Mouse (Mus musculus) retina, embryonic 14.5 days (tissue): ENCODE measurements at regions not wholly inside any gene's neighbourhood (a gene's known extent, or its start where the extent isn't known, plus 50 kb on each side); places are given as distances from the start of the nearest gene placed in this dataset.

Experiments used
- DNase-seq: peaks from one replicate; pipeline ENCODE4 v3.0.0-alpha.2; 2015; ENCODE audit warnings: low spot score

DNA sequence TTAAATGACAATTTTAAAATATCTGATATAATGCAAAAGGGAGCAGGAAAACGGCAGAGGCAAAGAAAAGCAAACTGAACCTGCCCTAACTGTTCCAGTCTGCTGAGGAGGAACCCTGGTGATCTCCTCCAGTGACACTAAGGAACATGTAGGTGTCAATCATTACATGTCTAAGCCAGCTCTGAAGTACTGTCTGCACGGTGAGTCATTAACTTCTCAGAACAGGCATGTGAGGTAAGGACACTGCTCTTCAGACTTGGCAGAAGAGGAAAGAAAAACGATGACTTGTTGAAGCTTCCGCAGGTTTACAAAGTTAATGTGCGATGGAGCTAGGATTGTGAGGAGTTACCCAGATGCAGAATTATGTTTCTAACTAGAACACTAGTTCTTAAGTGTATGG, 199.1 kb downstream of the Nuf2 start:
- DNase-seq = no peak

DNA sequence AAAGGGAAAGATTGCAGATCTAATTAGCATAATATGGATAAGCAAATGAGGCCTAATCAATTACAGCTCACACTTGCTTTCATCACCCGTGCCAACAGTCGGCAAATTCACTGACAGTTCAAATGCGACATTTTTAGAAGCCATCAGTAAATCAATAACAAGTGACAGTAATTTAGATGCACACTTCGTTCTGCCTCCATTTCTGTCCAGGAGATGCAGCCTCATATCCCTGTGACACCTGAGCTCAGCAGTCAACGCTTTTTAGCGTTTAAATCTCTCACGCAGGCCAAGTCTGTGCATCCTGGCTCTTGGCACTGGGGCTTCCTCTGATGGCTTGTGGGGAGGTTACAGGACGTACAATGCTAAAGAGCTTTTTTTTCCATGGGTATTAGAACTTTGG, 218.0 kb downstream of the Nuf2 start:
- DNase-seq = no peak

DNA sequence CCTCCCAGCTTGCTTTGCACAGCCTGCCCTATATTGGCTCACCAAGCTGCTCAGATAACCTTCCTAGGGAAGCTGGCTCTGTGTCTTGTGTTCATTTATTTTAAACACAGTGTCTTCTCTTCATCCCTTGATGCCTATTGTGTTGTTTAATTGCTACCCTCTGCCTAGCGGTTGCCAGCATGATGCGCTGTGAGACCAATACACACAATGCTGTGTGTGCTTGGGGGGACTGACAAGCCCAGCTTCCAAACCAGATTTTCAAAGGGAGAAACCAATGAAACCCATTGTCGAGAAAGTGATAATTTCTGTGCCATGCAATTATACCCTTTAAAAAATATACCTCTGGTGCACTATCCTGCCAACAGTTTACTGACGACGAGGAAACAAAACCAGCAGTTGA, 247.8 kb downstream of the Nuf2 start:
- DNase-seq = no peak

DNA sequence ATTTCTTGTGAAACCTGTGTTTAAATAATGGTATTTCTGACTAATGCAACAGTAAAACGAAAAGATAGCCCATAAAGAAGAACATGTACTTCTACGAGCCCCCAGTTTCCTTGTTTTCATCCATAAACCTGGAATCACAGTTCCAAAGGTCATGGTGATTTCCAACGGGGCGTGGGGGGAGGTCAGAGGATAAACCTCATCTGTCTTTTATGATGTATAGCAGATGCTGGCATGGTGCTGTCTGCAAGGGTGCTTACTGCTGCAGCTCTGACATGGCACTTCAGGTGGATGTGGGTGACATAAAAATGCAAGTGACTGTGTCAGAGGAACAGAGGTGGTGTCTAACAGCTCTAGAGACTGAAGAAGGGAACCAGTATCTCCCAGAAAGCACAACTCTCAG, 260.5 kb downstream of the Nuf2 start:
- no peak for DNase-seq

DNA sequence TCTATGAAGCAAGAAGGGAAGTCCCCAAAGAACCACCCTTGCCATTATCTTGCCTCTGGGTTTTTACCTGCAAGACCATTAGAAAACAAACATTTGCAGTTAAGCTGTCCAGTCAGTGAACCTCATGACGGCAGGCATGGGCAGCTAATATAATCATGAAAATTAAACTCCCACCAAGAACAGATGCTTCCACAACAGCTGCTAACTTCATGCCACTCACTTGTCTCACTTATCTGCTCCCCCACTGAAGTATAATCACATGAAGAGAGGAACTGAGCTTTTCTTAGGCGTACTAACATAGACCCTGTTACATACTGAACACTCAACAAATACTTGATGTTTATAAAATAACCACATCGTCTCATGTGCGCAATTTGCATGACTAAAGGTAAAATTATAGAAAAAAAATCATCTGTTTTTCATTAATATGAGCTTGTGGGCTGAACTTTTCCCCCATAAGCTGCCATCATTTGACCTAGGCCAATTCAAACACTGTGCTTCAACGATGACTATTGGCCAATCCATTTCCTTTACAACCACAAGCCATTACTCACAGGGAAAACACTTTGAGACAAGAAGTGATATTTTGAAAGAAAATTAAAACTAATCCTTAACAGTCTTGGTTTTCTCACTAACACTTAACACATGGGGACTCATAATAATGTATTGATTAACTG, 267.1 kb downstream of the Nuf2 start:
- no peak for DNase-seq

DNA sequence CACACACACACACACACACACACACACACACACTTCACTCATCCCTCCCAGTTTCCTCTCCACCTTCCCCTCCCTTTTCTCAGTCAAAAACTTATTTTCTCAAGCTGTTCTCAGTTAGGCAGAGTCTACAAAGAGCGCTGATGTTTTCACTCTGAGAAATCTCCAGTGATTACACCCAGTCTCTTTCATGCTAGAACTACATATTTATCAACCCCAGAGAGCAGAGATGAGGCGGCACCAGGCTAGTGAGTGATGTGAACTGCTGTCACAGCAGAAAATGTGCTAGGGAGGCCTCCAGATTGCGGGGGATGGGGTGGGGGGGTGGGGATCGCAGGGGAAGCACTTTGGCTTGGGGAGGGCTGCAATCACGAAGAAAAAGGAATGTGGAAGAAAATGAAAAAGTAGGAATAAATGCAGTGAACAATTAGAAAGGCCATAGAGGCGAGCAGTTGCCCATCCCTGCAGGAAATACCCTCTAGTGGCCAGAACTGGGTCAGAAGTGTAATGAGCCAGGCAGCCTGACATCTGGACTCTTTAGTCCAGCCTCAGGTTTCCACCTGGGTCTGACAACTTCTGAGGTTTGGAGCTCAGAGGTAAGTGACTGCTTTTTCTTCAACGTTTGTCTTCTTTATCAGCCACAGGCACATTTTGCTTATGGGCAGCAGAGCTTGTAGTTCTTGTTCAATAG, 276.9 kb downstream of the Nuf2 start:
- DNase-seq = peak; percentile 37

DNA sequence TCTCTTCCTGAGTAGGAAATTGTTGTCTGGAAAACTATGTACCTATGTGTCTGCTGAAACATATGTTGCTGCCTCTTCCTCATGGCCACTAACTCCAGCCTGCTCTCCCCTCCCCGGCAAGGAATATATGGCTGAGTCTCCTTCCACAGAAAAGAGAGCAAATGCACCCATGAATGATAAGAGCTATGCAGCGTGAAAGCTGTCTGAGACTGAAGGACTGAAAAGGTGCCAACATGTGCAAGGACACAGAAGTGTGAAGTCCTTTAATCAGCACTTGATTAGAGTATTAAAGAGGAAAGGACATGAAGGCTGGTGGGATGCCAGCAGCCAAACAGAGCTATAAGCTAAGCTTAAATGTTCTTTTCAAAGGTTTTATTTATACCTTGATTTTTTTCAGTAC, 279.1 kb downstream of the Nuf2 start:
- DNase-seq = no peak

DNA sequence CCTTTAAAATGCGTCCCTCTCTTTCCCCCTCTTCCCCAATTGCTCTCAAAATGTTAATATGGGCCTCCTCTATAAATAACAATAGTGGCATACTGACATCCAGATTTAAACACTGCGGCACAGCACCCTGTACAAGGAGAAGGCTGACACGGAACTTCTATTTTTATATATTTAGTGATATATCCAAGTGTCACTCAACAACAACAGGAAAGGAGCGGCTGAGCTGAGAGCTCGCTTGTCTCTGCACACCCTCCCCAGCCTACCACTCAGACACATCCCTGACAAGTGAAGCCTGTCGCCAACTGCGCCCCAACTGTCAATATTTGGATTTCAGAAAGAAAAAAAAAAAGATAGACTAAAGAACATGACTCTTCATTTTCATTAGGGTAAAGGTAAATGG, 282.2 kb downstream of the Nuf2 start:
- DNase-seq = no peak

DNA sequence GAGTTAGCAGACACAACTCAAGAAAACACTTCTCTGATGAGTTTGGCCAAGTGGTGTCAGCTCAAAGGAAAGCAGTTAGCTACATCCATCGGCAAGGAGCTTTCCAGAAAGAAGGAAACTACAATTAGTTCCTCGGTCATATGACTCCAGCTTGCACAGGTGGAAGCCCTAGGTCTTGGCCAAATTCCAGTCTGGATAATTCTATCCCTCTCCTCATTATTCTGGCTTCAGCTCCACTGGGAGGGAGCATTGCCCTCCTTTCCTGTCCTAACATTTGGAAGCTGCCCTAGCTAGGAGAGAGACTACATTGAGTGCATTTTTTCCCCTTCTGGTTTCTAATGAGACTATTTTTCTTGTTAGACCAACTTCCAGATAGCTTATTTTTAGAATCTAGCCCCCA, 290.9 kb downstream of the Nuf2 start:
- DNase-seq = no peak

DNA sequence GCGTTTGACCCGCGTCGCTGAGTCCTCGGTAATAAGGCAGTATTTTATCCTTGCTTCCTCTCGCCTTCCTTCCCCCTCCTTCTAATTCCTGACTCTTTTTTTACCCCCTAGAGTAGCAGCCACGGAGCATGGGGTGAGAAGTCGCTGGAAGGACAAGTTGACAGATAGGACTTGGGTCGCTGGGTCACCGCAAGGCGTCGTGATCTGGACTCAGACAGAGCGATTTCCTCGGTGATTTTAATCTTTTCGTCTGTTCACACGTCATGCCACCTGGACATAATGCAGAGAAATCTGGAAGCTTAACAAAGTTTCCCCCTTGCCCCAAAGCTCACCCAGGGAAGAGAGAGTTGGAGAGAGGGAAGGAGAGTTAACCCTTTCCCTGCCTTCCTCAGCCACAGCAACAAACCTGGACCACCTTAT, 292.6 kb downstream of the Nuf2 start:
- DNase-seq = peak; percentile 13

DNA sequence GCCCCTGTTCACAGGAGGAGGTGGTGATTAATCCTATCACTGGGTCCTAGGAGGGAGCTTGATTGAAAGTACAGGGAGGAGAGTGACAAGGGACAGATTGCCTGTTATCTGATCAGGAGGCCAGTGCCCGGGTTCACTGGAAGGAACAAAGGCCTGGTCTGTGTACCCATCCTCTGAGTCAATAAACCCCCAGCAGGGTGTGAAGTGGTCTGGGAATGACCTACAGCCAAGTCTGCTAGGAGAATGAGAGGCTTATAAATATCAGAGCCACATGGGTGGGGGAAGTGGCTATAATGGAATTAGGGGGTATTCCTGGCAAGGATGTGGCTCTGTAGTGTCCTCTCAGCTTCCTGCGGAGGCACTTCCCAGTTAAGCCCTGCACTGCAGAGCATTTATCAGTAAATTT, 296.0 kb downstream of the Nuf2 start:
- peak; percentile 32 for DNase-seq

DNA sequence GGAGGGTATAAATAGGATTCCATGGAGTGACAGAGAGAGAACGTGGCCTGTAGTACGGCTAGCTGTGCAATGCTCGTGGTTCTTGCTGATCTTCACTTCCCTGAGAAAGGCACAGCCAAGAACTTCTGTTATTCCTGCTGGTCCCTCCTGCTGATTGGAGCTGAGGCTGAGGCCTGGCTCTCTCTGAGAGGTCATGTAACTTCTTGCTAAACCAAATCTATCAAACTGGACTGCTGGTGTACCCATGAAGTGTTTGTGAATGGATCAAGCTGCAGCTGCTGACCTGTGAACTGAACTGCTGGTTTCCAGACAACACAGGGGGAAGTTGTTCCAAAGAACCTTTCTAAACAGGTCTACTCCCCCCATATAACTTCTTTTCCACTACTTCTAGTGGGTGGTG, 297.9 kb downstream of the Nuf2 start:
- DNase-seq = no peak

DNA sequence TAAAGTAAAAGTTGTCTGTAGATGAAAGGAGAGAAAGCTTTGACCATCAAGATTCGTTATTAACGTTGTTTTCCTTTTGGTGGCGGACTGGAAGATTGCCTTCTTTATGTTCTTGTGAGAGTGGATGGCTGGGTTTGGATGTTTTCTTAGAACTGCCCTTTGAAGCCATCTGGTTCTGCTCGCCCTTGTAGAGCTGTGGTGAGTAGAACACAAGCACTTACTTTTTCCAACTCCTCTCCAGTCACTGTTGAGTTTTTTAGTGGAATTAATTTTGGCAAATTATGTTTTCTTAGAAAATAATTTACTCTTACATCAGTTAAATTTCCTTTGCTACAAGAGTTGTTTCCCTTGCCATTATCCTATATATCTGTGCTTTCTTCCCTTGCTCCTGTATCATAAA, 301.2 kb downstream of the Nuf2 start:
- no peak for DNase-seq

DNA sequence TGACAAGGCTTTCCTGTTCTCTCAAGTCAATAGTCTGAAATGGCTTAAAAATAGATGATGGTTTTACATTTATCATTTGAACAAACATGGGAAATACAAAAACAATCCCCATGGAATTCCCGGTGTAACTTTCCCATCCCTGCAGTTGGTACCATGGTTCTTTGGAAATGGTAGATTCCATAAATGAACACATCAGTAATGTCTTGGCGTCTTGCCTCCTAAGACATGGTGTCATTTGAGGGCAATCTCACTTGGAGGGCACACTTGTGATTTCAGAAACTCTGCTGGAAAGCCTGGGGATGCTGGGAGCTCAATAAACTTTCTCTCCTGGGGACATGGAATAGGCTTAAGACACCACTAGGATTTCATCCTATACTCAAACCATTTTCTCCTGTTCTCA, 306.8 kb downstream of the Nuf2 start:
- no peak for DNase-seq

DNA sequence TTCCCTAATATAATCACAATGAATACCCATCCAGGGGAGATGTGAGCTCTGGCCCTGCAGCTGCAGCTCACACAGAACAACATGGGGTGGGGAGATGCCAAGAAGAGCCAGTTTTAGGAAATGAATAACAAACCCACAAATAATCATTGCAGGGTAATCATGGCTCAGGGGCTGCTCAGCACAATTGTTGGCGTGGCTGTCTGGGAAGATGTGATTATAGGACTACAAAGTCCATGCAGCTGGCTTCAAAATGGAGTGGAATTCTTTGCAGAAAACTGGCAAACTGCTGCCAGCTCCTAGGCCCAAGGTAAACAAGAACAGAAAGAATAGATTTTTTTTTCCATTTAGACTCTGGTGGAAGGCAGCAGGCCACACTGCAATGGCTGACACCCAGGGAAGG, 343.6 kb downstream of the Nuf2 start:
- DNase-seq = no peak

DNA sequence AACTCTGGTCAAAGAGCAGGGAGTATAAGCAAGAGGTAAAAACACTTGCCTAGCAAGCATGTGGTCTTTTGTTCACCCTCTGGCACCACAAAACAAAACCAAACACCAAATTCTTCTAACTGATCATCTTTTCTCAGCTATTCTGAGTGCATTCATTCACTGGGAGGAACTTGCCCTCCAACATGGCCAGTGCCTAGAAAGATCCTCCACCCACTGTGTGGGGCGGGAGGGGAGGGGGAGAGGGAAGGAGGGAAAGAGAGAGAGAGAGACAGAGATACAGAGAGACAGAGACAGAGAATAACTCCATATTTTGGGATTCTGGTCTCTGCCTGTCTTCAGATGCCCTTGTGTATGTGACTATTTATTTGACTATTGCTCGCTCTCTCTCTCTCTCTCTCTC, 360.9 kb downstream of the Nuf2 start:
- DNase-seq = no peak

DNA sequence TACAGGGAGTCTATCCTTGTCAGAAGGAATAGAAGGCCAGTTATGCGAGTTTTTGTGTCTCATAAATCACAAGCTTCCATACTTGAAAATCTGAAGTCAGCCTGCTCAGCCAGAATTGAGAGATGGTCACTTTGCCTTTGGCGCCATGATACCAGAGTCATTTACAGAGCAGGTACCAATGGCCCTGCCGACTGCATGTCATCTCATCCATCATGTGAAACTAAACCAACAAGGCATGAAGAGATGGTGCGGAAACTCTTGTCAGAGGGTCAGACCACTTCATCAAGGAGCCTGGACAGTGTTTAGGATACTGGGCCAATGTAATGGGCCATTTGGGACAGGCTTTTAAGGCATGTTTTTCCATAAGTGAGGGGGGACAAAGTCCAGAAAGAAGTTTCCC, 363.2 kb downstream of the Nuf2 start:
- DNase-seq = no peak

DNA sequence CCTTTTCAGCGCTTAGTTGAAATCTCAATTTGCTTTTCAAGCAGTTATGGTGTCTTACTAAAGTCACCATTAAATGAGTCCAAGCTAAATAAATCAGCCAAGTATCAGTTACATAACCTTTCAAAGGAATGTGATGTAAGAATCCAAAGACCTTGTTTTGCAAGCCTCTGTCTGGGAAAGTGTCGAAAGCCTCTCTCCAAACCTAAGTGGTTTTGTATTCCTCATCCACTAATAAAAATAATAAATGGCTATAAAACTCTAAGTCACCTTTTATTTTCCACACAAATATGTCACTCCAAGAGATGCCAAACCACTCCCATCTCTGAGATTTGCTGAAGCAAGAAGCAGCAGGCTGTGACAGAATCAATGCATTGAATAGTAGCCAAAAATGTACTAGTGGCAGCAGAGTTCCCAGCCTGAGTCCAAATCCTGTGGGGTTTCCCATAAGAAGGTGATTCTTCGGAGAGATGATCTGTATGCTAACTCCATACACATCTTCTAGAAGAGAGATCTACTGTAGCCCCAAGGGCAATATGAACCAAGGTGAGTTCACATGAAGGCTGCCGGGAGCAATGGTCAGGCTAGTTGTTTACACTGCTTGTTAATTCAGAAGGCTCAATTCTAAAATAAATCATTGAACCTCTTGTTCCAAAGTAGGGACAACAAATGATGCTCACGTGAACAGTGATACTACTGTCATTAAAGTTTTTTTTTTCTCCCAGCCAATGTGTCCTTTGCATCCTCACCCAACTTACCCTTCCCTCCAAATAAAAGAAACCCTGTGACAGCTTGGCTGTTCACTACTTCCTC, 365.0 kb downstream of the Nuf2 start:
- no peak for DNase-seq

DNA sequence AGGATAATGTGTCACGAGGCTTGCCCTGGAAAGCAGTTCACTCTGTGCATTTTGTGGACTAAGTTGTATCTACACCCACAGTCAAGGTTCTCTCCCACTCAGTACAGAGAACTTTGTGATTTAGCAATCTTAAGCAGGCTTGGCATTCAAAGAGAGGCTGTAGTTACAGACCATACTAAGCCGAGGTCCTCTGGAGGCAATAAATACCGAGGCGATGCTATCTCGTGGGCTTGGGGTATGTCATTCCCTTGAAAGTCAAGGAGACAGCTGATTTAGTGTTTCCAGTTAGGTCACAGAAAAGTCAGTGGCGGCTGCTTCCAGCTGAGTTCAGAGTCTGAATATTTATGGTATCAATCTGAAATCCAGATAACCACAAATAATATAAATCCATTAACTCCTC, 370.4 kb downstream of the Nuf2 start:
- no peak for DNase-seq

DNA sequence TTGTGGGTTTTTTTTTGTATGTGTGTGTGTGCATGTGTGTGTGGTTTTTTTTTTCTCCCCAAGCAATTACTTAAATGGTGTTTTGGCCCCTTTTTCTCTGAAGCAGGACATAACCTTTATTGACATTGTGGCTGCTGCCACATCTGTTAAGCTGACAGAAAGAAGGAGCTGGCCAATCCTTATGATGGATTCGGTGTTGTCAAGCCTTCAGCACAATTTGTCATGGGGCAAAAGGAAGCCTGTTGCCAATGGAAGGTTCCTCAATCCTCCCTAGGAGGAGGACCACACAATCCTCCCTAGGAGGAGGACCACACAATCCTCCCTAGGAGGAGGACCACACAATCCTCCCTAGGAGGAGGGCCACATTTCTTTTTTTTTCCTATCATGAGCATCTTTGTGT, 371.0 kb downstream of the Nuf2 start:
- DNase-seq = no peak

DNA sequence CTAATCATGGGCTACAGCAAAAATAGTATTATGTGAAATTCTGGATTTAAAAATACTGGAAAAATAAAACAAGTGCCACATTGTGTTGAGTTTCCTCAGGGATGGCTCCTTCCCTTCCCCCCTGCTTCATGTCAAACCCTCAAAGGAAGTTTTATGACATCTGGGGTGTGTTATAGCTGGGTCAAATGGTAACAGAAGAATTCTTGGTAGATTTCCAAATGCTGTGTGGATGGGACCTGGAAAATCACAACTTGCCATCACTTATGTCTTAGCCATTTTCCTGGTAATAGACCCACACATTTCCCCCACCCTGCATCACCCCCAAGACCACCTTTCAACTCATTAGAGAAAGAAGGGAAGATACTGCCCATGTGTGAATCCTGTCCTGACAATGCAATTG, 371.5 kb downstream of the Nuf2 start:
- DNase-seq = no peak

DNA sequence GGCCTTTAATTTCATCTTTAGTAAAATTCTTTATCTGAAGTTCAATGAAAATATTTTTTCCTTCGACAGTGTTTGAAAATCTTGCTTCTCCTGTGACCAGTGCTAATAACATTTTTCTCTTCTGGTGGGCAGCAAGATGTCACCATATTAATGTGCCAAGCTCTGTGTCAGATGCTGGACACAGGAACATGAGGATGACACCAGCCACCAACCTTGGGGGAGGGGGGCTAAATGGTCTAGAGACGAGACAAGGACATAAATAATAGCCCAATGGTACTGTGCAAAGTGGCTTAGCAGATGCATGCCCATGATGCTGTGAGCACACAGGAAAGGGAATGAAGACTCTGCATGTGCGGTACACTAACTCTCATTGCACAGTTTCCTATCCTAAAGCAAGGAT, 373.8 kb downstream of the Nuf2 start:
- no peak for DNase-seq

DNA sequence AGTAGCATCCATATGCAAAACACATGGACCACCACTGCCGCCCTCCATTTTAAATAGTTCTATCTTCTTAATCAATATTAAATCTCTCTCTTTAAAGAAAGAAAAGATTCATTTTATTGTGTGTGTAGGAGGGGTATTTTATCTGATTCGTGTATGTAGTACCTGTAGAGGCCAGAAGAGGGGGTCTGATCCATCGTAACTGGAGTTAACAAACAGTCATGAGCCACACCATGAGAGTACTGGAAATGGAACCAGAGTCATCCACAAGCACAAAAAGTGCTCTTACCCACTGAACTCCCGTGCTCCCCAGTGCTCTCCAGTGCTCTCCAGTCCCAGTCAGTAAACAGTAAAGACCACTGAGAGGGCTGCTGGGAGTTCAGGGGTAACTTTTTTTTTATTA, 374.4 kb downstream of the Nuf2 start:
- no peak for DNase-seq
